Mouse (Mus musculus): Measurements from ENCODE around the gene Sccpdh. TPM values are rescaled to one million over a fixed set of nuclear protein-coding genes. Genes with fewer than 3 reads are reported as not detected.
"Not testable (repeated sequence)": the region's sequence is repeated elsewhere in the genome, so short reads cannot be mapped to it uniquely, and the experiment has no call there.

Sccpdh gene
- polyA plus RNA-seq, 1 experiment from 2014 or later, result 26.7 TPM

DNA sequence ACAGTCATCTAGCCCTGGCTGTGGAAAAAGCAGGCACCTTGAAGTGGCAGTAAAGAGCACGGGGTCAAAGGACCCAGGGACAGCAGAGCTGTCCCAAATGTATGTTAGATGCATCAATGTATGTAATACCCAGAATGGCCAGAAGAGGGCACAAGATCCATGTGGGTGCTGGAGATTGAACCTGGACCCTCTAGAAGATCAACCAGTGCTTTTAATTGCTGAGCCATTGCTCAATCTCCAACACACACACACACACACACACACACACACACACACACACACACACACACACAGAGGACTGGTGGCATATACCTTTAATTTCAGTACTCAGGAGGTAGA, 34.6 kb upstream of the Sccpdh start:
- no peak overlapping the region for H3K27ac ChIP-seq (ENCODE audit: low read depth, low read length)
- no peak for DNase-seq (ENCODE audit: low spot score)
- ATAC-seq (replicated peaks; ENCODE audit: low FRiP score), result no peak
- peaks cover 8% of the 10 kb centered on the region for H3K4me1 ChIP-seq (replicated peaks; ENCODE audit: control insufficient read depth, insufficient read depth, low read length)
- H3K36me3 ChIP-seq (ENCODE audit: control insufficient read depth, insufficient read depth, low read length), result no peaks in the 10 kb centered on the region
- 7% methylated on average over 1 of the region's 1 CpGs for WGBS
- no peak overlapping the region for H3K4me3 ChIP-seq (ENCODE audit: low read depth, low read length)
- H3K27me3 ChIP-seq (replicated peaks; ENCODE audit: control insufficient read depth, insufficient read depth, low read length), result no peaks in the 10 kb centered on the region
- H3K9me3 ChIP-seq (ENCODE audit: control insufficient read depth, low read length), result no peaks in the 10 kb centered on the region
- H3K4me2 ChIP-seq, result no peak overlapping the region
- no peak overlapping the region for H3K9ac ChIP-seq (ENCODE audit: low read depth, low read length)

DNA sequence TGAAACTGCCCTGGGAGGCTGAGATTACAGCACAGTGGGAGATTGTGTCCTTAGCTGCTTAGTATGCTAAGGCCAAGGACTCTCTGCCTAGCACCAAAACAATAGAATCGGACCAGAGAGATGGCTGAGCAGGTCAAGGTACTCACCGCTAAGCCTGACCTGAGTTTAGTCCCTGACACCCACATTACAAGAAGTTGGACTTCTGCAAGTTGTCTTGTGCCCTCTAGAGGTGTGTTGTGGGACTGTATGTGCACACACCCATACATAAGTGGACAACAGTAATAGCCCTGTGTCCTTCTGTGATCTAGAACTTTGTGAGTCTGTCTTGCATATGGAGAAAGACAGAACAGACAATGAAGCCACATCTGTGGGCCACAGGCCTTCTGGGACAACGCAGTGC, 33.9 kb upstream of the Sccpdh start:
- H3K27me3 ChIP-seq (replicated peaks; ENCODE audit: control insufficient read depth, insufficient read depth, low read length), result no peaks in the 10 kb centered on the region
- H3K9me3 ChIP-seq (ENCODE audit: control insufficient read depth, low read length), result no peaks in the 10 kb centered on the region
- no peak overlapping the region for H3K27ac ChIP-seq (ENCODE audit: low read depth, low read length)
- H3K9ac ChIP-seq (ENCODE audit: low read depth, low read length), result no peak overlapping the region
- H3K4me1 ChIP-seq (replicated peaks; ENCODE audit: control insufficient read depth, insufficient read depth, low read length), result peaks cover under 1% of the 10 kb centered on the region
- DNase-seq (ENCODE audit: low spot score) (no peak), ATAC-seq (replicated peaks; ENCODE audit: low FRiP score) (no peak)
- WGBS, result 85% methylated on average over 3 of the region's 3 CpGs
- no peak overlapping the region for H3K4me3 ChIP-seq (ENCODE audit: low read depth, low read length)
- H3K36me3 ChIP-seq (ENCODE audit: control insufficient read depth, insufficient read depth, low read length), result no peaks in the 10 kb centered on the region
- H3K4me2 ChIP-seq, result no peak overlapping the region

DNA sequence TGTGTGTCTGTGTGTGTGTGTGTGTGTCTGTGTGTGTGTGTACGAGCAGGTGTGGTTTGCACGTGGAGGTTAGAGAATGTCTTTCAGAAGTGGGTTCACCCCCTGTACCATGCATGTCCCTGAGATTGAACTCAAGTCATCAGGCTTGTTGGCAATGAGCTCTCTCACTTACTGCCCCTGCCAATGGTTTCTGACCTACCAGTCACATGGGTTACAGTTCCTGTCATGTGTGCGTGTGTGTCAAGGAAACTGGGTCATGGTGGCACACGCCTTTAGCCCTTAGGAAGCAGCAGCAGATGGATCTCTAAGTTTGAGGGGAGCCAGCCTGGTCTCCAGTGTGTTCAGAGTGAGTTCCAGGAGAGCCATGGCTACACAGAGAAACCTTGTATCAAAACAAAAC, 25.3 kb upstream of the Sccpdh start:
- Histone ChIP-seq H3K4me1 (replicated peaks; ENCODE audit: control insufficient read depth, insufficient read depth, low read length) (no peaks in the 10 kb centered on the region; the same call in 1 of the 2 replicates), H3K27ac (ENCODE audit: low read depth, low read length) (no peak overlapping the region), H3K36me3 (ENCODE audit: control insufficient read depth, insufficient read depth, low read length) (no peaks in the 10 kb centered on the region), H3K9me3 (ENCODE audit: control insufficient read depth, low read length) (no peaks in the 10 kb centered on the region), H3K27me3 (replicated peaks; ENCODE audit: control insufficient read depth, insufficient read depth, low read length) (no peaks in the 10 kb centered on the region), H3K9ac (ENCODE audit: low read depth, low read length) (no peak overlapping the region), H3K4me3 (ENCODE audit: low read depth, low read length) (no peak overlapping the region), H3K4me2 (no peak overlapping the region)
- ATAC-seq (replicated peaks; ENCODE audit: low FRiP score) (no peak), DNase-seq (ENCODE audit: low spot score) (no peak)
- 72% methylated on average over 4 of the region's 4 CpGs for WGBS

DNA sequence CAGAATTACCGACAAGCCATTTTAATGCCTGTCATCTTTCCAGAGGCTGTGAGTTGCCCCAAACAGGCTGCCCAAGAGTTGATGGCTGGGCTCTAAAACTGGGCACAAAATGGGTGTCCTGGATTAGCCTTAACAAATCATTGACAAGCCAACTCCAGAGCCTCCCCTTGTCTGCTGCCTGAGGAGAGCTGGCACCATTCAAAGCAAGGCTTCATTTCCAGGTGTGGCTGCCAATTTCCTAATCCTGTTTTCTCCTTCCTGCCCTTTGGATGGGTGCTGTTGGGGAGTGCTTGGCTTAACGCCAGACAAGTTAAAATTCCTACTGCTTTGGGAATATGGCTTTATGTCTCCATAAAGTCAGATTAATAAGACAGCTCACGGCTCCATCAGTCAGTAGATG, 23.9 kb upstream of the Sccpdh start:
- Histone ChIP-seq H3K4me2 (no peak overlapping the region), H3K4me1 (replicated peaks; ENCODE audit: control insufficient read depth, insufficient read depth, low read length) (peaks cover 2% of the 10 kb centered on the region), H3K4me3 (ENCODE audit: low read depth, low read length) (no peak overlapping the region), H3K9me3 (ENCODE audit: control insufficient read depth, low read length) (no peaks in the 10 kb centered on the region), H3K27ac (ENCODE audit: low read depth, low read length) (no peak overlapping the region), H3K9ac (ENCODE audit: low read depth, low read length) (no peak overlapping the region), H3K27me3 (replicated peaks; ENCODE audit: control insufficient read depth, insufficient read depth, low read length) (no peaks in the 10 kb centered on the region), H3K36me3 (ENCODE audit: control insufficient read depth, insufficient read depth, low read length) (no peaks in the 10 kb centered on the region)
- 75% methylated on average over 3 of the region's 3 CpGs for WGBS
- no peak for DNase-seq (ENCODE audit: low spot score)
- no peak for ATAC-seq (replicated peaks; ENCODE audit: low FRiP score)

DNA sequence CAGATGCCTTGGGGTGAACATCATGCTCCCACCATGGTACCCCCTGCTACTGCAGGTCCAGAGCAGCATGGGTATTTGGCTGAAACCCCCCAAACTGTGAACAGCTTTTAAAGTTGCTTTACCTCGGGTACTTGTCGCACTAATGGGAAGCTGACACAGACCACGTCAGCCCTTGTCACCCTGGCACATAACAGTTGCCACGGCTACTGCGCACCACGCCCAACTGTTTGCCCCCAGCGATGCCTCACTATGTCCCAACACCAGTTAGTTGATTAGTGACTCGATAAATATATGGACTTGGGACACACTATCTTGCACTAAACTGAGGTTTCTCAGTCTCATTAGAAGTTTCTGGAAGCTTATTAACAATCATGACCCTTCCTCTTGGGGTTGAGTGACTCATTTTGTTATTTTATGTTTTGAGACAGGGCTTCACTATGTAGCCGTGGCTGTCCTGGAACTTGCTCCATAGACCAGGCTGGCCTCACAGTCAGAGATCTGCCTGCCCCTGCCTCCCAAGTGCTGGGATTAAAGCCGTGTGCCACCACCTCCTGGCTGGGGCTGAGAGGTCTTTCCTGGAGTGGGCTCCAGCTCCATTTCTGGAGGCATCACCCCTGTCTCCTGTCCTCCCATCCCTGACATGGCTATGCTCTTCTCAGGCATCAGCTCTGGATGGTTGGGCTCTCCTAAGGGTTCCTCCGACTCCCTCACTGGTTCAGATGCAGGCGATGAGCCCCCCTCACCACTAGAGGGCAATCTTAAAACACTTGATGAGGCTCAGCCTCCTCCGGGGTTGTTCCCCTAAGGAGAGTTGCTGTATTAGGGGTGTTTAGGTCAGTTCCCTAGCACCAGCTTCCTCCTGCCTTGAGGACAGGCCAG, 22.7 kb upstream of the Sccpdh start:
- Histone ChIP-seq H3K36me3 (ENCODE audit: control insufficient read depth, insufficient read depth, low read length) (no peaks in the 10 kb centered on the region), H3K4me3 (ENCODE audit: low read depth, low read length) (no peak overlapping the region), H3K9me3 (ENCODE audit: control insufficient read depth, low read length) (no peaks in the 10 kb centered on the region), H3K27me3 (replicated peaks; ENCODE audit: control insufficient read depth, insufficient read depth, low read length) (no peaks in the 10 kb centered on the region), H3K27ac (ENCODE audit: low read depth, low read length) (no peak overlapping the region), H3K9ac (ENCODE audit: low read depth, low read length) (no peak overlapping the region), H3K4me1 (replicated peaks; ENCODE audit: control insufficient read depth, insufficient read depth, low read length) (peaks cover 6% of the 10 kb centered on the region), H3K4me2 (peak overlapping the region; percentile 43)
- WGBS, result 61% methylated on average over 13 of the region's 13 CpGs
- peak; percentile 73 for DNase-seq (ENCODE audit: low spot score)
- peak; percentile 71 for ATAC-seq (replicated peaks; ENCODE audit: low FRiP score)

DNA sequence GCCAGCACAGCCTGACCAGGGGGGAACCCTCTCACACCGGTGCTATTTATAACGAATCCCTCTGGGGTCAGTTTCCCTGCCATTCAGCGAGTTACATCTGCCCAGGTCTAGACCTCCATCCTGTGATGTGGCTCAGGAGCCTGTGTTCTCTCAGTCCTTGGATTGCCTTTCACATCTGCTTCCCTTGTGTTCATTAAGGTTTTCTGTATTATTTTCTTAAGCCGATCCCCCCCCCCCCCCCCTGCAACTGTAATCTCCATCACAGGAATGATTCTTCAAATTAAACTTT, 22.1 kb upstream of the Sccpdh start:
- peak overlapping the region; percentile 43 for H3K4me2 ChIP-seq
- peaks cover 6% of the 10 kb centered on the region for H3K4me1 ChIP-seq (replicated peaks; ENCODE audit: control insufficient read depth, insufficient read depth, low read length)
- peak; percentile 42; the same call in 1 of the 2 replicates for ATAC-seq (replicated peaks; ENCODE audit: low FRiP score)
- DNase-seq (ENCODE audit: low spot score), result no peak
- H3K36me3 ChIP-seq (ENCODE audit: control insufficient read depth, insufficient read depth, low read length), result no peaks in the 10 kb centered on the region
- no peak overlapping the region for H3K4me3 ChIP-seq (ENCODE audit: low read depth, low read length)
- WGBS, result 11% methylated on average over 4 of the region's 4 CpGs
- H3K27ac ChIP-seq (ENCODE audit: low read depth, low read length), result no peak overlapping the region
- H3K9ac ChIP-seq (ENCODE audit: low read depth, low read length), result no peak overlapping the region
- no peaks in the 10 kb centered on the region for H3K27me3 ChIP-seq (replicated peaks; ENCODE audit: control insufficient read depth, insufficient read depth, low read length)
- H3K9me3 ChIP-seq (ENCODE audit: control insufficient read depth, low read length), result no peaks in the 10 kb centered on the region

DNA sequence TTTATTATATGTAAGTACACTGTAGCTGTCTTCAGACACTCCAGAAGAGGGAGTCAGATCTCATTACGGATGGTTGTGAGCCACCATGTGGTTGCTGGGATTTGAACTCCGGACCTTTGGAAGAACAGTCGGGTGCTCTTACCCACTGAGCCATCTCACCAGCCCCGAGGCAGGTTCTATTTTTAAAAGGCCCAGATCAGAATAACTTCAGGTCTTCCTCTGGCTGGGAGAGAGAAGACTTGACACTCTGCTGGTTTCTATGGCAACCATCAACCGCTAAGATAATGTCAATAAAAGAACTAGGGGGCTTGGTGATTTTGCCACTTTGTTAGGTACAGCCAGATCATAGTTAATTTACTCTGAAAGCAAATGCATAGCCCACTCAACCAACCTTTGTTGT, 19.3 kb upstream of the Sccpdh start:
- 59% methylated on average over 4 of the region's 5 CpGs for WGBS
- ATAC-seq (replicated peaks; ENCODE audit: low FRiP score), result not testable (repeated sequence)

DNA sequence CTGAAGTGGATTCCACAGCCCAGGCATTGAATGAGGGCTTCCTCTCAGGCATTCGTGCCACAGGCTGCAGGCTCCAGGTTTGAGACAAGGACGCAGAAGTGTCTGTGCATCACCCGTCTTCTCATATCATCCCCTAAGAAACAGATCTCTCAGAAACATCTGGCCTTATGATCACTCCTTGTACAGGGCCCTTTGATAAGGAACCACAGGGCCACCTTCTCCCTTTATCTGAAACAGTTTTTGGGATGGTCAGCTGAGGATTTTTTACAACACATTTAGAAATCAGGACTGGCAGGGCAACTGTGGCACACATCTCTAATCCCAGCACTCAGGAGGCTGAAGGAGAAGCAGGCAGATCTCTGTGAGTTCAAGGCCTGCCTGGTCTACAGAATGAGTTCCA, 18.7 kb upstream of the Sccpdh start:
- Histone ChIP-seq H3K27ac (ENCODE audit: low read depth, low read length) (no peak overlapping the region), H3K4me3 (ENCODE audit: low read depth, low read length) (no peak overlapping the region), H3K27me3 (replicated peaks; ENCODE audit: control insufficient read depth, insufficient read depth, low read length) (no peaks in the 10 kb centered on the region), H3K9ac (ENCODE audit: low read depth, low read length) (no peak overlapping the region), H3K4me1 (replicated peaks; ENCODE audit: control insufficient read depth, insufficient read depth, low read length) (peaks cover 6% of the 10 kb centered on the region), H3K9me3 (ENCODE audit: control insufficient read depth, low read length) (no peaks in the 10 kb centered on the region), H3K36me3 (ENCODE audit: control insufficient read depth, insufficient read depth, low read length) (no peaks in the 10 kb centered on the region), H3K4me2 (no peak overlapping the region)
- ATAC-seq (replicated peaks; ENCODE audit: low FRiP score) (peak; percentile 54), DNase-seq (ENCODE audit: low spot score) (no peak)
- WGBS, result 46% methylated on average over 3 of the region's 3 CpGs

More for the DNA sequence above, 19.3 kb upstream of the Sccpdh start:
- not testable (repeated sequence) for H3K4me1 ChIP-seq (replicated peaks; ENCODE audit: control insufficient read depth, insufficient read depth, low read length); H3K36me3 ChIP-seq (ENCODE audit: control insufficient read depth, insufficient read depth, low read length); DNase-seq (ENCODE audit: low spot score); H3K27me3 ChIP-seq (replicated peaks; ENCODE audit: control insufficient read depth, insufficient read depth, low read length); H3K4me3 ChIP-seq (ENCODE audit: low read depth, low read length); H3K9ac ChIP-seq (ENCODE audit: low read depth, low read length); H3K9me3 ChIP-seq (ENCODE audit: control insufficient read depth, low read length); H3K27ac ChIP-seq (ENCODE audit: low read depth, low read length); H3K4me2 ChIP-seq

DNA sequence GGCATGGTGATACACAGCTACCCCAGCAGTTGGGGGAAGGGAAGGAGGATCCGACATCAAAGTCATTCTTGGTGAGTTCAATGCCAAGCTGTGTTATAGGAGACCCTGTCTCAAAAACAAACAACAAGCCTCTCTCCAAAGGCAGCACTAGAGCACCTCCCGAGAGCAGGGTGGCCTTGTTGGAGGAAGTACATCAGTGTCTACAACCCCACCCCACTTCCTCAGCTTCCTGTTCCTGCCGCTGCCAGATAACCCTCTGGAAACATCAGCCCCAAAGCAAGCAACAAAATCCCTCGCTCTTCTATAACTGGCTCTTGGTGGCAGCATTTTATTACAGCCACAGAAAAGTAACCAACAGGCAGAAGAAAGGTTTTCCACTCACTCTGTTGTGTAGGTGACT, 17.7 kb upstream of the Sccpdh start:
- ATAC-seq (replicated peaks; ENCODE audit: low FRiP score) (0 out of 2 replicates have a peak, but pooled peaks have one; percentile 29), DNase-seq (ENCODE audit: low spot score) (no peak)
- H3K4me3 ChIP-seq (ENCODE audit: low read depth, low read length), result no peak overlapping the region
- H3K4me2 ChIP-seq, result peak overlapping the region; percentile 23; the same call in 1 of the 2 replicates
- WGBS, result 39% methylated on average over 4 of the region's 4 CpGs
- no peaks in the 10 kb centered on the region for H3K9me3 ChIP-seq (ENCODE audit: control insufficient read depth, low read length)
- no peaks in the 10 kb centered on the region for H3K36me3 ChIP-seq (ENCODE audit: control insufficient read depth, insufficient read depth, low read length)
- H3K27ac ChIP-seq (ENCODE audit: low read depth, low read length), result no peak overlapping the region
- no peak overlapping the region for H3K9ac ChIP-seq (ENCODE audit: low read depth, low read length)
- H3K4me1 ChIP-seq (replicated peaks; ENCODE audit: control insufficient read depth, insufficient read depth, low read length), result peaks cover 6% of the 10 kb centered on the region
- H3K27me3 ChIP-seq (replicated peaks; ENCODE audit: control insufficient read depth, insufficient read depth, low read length), result no peaks in the 10 kb centered on the region
